Mouse (Mus musculus) stomach, embryonic 16.5 days (tissue): ENCODE measurements around the gene Tcp10b. TPM values are rescaled to one million over a fixed set of nuclear protein-coding genes. Genes with fewer than 3 reads are reported as not detected.
"Not testable (repeated sequence)": the region's sequence is repeated elsewhere in the genome, so short reads cannot be mapped to it uniquely, and the experiment has no call there.

Source experiments
- ATAC-seq: fragments of 200-750 bp; cut with Nextera tagmentation; 2 replicates; pipeline ENCODE4 v1.8.0; 2017; ENCODE audit warnings: moderate number of reproducible peaks, moderate TSS enrichment; ENCODE audit not compliant: insufficient read depth, low FRiP score
- H3K27ac ChIP-seq: fragments of 300-500 bp; sonication (generic); 2 replicates; pipeline ENCODE4 v1.5.1; 2014; ENCODE audit warnings: low read length
- H3K27me3 ChIP-seq: fragments of 300-500 bp; sonication (generic); 2 replicates; pipeline ENCODE4 v1.6.1; 2014; ENCODE audit warnings: low read length, control low read depth, mixed read lengths; ENCODE audit not compliant: control insufficient read depth, insufficient read depth
- H3K36me3 ChIP-seq: fragments of 300-500 bp; sonication (generic); 2 replicates; pipeline ENCODE4 v1.6.1; 2014; ENCODE audit warnings: low read length; ENCODE audit not compliant: control insufficient read depth, insufficient read depth
- H3K4me1 ChIP-seq: fragments of 300-500 bp; sonication (generic); 2 replicates; pipeline ENCODE4 v1.6.1; 2014; ENCODE audit warnings: low read length, control low read depth, mixed read lengths; ENCODE audit not compliant: control insufficient read depth, insufficient read depth
- H3K4me2 ChIP-seq: fragments of 300-500 bp; sonication (generic); 2 replicates; pipeline ENCODE4 v1.6.1; 2014; ENCODE audit warnings: low read depth, low read length, mixed read lengths
- H3K4me3 ChIP-seq: fragments of 300-500 bp; sonication (generic); replicated peaks from 2 replicates; pipeline ENCODE4 v1.5.1; 2014; ENCODE audit warnings: mild to moderate bottlenecking, low read length
- H3K9ac ChIP-seq: fragments of 300-500 bp; sonication (generic); 2 replicates; pipeline ENCODE4 v1.6.1; 2014; ENCODE audit warnings: low read length
- H3K9me3 ChIP-seq: fragments of 300-500 bp; sonication (generic); replicated peaks from 2 replicates; pipeline ENCODE4 v1.6.1; 2016; ENCODE audit warnings: low read length, control low read depth; ENCODE audit not compliant: control insufficient read depth
- WGBS: fragments of 180-500 bp; shearing (Covaris S2); extraction: QIAGEN DNeasy Blood & Tissue Kit; methylation state at CpG from one replicate; pipeline ENCODE4 v1.1.7; 2014; 5-methylcytosine and 5-hydroxymethylcytosine counted together
- polyA plus RNA-seq: library from polyadenylated mRNA; unstranded; fragments of >200 nt; fragmentation: Nextera tagmentation; extraction: Ambion mirVana; gene quantifications from 2 replicates; pipeline ENCODE4 v1.2.1, GENCODE M21; 2015

Gene Tcp10b
- polyA plus RNA-seq, 1 experiment from 2014 or later = 0.15 TPM

GRCm38 (mm10) chr17:13131710-13132109 lies 70.8 kb downstream of the Tcp10b start, which contains the start of gene Unc93a:
TSS of gene Unc93a (minus strand) at chr17:13131810.
- not testable (repeated sequence) for H3K36me3 ChIP-seq, H3K4me1 ChIP-seq, H3K27ac ChIP-seq, H3K9ac ChIP-seq, H3K9me3 ChIP-seq, H3K27me3 ChIP-seq, H3K4me3 ChIP-seq, ATAC-seq, H3K4me2 ChIP-seq
- 79% methylated on average over 3 of the region's 4 CpGs for WGBS

Other genes starting within 250 kb of the Tcp10b start
- gene Mas1, start 193.0 kb upstream of the Tcp10b start, polyA plus RNA-seq = 0.84 and 0.89 TPM in 2 replicates
- gene Mrgprh, start 185.1 kb upstream of the Tcp10b start, polyA plus RNA-seq = 0.09 TPM in 1 of 2 replicates, not detected in the other
- 0.42 and 1.1 TPM in 2 replicates for gene Pnldc1, start 150.9 kb upstream of the Tcp10b start, polyA plus RNA-seq
- gene Tcp1, start 145.4 kb upstream of the Tcp10b start, polyA plus RNA-seq = 347 and 392 TPM in 2 replicates
- gene Mrpl18, start 144.8 kb upstream of the Tcp10b start, polyA plus RNA-seq = 120 and 141 TPM in 2 replicates
- 1.2 and 1.5 TPM in 2 replicates for gene Acat3, start 120.5 kb upstream of the Tcp10b start, polyA plus RNA-seq
- gene Acat2, start 100.4 kb upstream of the Tcp10b start, polyA plus RNA-seq = 137 TPM in 2 replicates
- gene Wtap, start 66.9 kb upstream of the Tcp10b start, polyA plus RNA-seq = 101 and 105 TPM in 2 replicates
- gene Sod2, start 54.3 kb upstream of the Tcp10b start, polyA plus RNA-seq = 125 and 130 TPM in 2 replicates
- gene Gpr31b, start 8.8 kb upstream of the Tcp10b start, polyA plus RNA-seq = not detected in 2 replicates
- gene Unc93a, start 70.7 kb downstream of the Tcp10b start, polyA plus RNA-seq = not detected in 2 replicates
- gene Smok2a, start 160.1 kb downstream of the Tcp10b start, polyA plus RNA-seq = not detected in 2 replicates
- not detected in 2 replicates for gene Smok2b, start 169.2 kb downstream of the Tcp10b start, polyA plus RNA-seq